Mouse (Mus musculus) midbrain, embryonic 13.5 days (tissue): ENCODE results near the gene Srsf6. TPM values are rescaled to one million over a fixed set of nuclear protein-coding genes. Genes with fewer than 3 reads are reported as not detected.
A peak's percentile ranks its signal among the peaks of the same experiment; 100 is the strongest.

Experiments used
- ATAC-seq: fragments of 200-750 bp; cut with Nextera tagmentation; 2 replicates; pipeline ENCODE4 v1.8.0; 2017; ENCODE audit warnings: mild to moderate bottlenecking, moderate TSS enrichment, moderate library complexity
- H3K27ac ChIP-seq: fragments of 300-500 bp; sonication (generic); 2 replicates; pipeline ENCODE4 v1.5.1; 2015; ENCODE audit warnings: inconsistent platforms, mild to moderate bottlenecking, moderate library complexity
- H3K27me3 ChIP-seq: fragments of 300-500 bp; sonication (generic); 2 replicates; pipeline ENCODE4 v1.6.1; 2015; ENCODE audit warnings: mild to moderate bottlenecking, inconsistent platforms
- H3K36me3 ChIP-seq: fragments of 300-500 bp; sonication (generic); 2 replicates; pipeline ENCODE4 v1.6.1; 2015; ENCODE audit warnings: mild to moderate bottlenecking, inconsistent platforms
- H3K4me1 ChIP-seq: fragments of 300-500 bp; sonication (generic); replicated peaks from 2 replicates; pipeline ENCODE4 v1.6.1; 2015; ENCODE audit warnings: inconsistent platforms
- H3K4me2 ChIP-seq: fragments of 300-500 bp; sonication (generic); replicated peaks from 2 replicates; pipeline ENCODE4 v1.6.1; 2015; ENCODE audit warnings: moderate library complexity, mild to moderate bottlenecking, inconsistent platforms
- H3K4me3 ChIP-seq: fragments of 300-500 bp; sonication (generic); replicated peaks from 2 replicates; pipeline ENCODE4 v1.5.1; 2015; ENCODE audit warnings: mild to moderate bottlenecking, inconsistent platforms
- H3K9ac ChIP-seq: fragments of 300-500 bp; sonication (generic); replicated peaks from 2 replicates; pipeline ENCODE4 v1.6.1; 2015; ENCODE audit warnings: mild to moderate bottlenecking, inconsistent platforms
- H3K9me3 ChIP-seq: fragments of 300-500 bp; sonication (generic); 2 replicates; pipeline ENCODE4 v1.6.1; 2016; ENCODE audit warnings: mild to moderate bottlenecking, inconsistent platforms
- WGBS: fragments of 180-500 bp; shearing (Covaris S2); methylation state at CpG from one replicate; pipeline ENCODE4 v1.1.7; 2015; 5-methylcytosine and 5-hydroxymethylcytosine counted together
- polyA plus RNA-seq: library from polyadenylated mRNA; unstranded; fragments of >200 nt; fragmentation: Nextera tagmentation; extraction: Ambion mirVana; gene quantifications from 2 replicates; pipeline ENCODE4 v1.2.1, GENCODE M21; 2015

The Srsf6 gene
- polyA plus RNA-seq, 1 experiment from 2014 or later, result 196 TPM

- Histone ChIP-seq H3K4me3 (no peak overlapping the region), H3K4me1 (peaks cover 23% of the 10 kb centered on the region), H3K9ac (no peak overlapping the region), H3K9me3 (no peaks in the 10 kb centered on the region), H3K27me3 (no peaks in the 10 kb centered on the region), H3K27ac (no peak overlapping the region), H3K36me3 (no peaks in the 10 kb centered on the region), H3K4me2 (no peak overlapping the region)
- no peak for ATAC-seq
- 90% methylated on average over 6 of the region's 6 CpGs for WGBS
Measured at GRCm38 (mm10) chr2:162970896-162971295, 39.6 kb downstream of the Srsf6 start.

DNA sequence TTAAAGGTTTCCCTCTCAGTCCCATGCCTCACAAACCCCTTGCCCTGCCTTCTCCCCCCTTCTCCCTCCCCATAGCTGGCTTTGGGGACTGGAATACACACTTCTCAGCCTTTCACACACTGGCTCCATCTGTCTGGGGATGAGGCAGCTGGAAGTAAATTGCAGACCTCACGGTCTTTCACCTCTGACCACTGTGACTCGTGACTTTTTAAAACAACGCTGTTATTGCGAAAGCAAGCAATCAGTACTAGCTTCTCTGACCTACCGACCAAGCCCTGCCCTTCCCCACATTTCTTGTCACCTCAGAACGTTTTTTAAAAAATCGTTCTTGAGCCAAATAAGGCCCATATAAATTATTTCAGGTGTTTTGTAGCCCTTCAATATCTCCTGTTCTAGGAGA lies 41.4 kb downstream of the Srsf6 start:
- H3K27me3 ChIP-seq, result no peaks in the 10 kb centered on the region
- ATAC-seq, result no peak
- no peak overlapping the region for H3K27ac ChIP-seq
- H3K9ac ChIP-seq, result no peak overlapping the region; the same call in 1 of the 2 replicates
- no peak overlapping the region for H3K4me2 ChIP-seq
- H3K9me3 ChIP-seq, result no peaks in the 10 kb centered on the region
- no peak overlapping the region for H3K4me3 ChIP-seq
- H3K36me3 ChIP-seq, result no peaks in the 10 kb centered on the region
- 73% methylated on average over 7 of the region's 7 CpGs for WGBS
- H3K4me1 ChIP-seq, result peaks cover 23% of the 10 kb centered on the region

- H3K4me1 ChIP-seq, result peaks cover 23% of the 10 kb centered on the region
- no peak overlapping the region for H3K4me3 ChIP-seq
- 78% methylated on average over 5 of the region's 5 CpGs for WGBS
- H3K9me3 ChIP-seq, result no peaks in the 10 kb centered on the region
- H3K4me2 ChIP-seq, result no peak overlapping the region
- no peaks in the 10 kb centered on the region for H3K36me3 ChIP-seq
- no peak overlapping the region for H3K9ac ChIP-seq
- H3K27me3 ChIP-seq, result no peaks in the 10 kb centered on the region
- no peak for ATAC-seq
- H3K27ac ChIP-seq, result no peak overlapping the region
Measured at GRCm38 (mm10) chr2:162973206-162973605, 41.9 kb downstream of the Srsf6 start.

DNA sequence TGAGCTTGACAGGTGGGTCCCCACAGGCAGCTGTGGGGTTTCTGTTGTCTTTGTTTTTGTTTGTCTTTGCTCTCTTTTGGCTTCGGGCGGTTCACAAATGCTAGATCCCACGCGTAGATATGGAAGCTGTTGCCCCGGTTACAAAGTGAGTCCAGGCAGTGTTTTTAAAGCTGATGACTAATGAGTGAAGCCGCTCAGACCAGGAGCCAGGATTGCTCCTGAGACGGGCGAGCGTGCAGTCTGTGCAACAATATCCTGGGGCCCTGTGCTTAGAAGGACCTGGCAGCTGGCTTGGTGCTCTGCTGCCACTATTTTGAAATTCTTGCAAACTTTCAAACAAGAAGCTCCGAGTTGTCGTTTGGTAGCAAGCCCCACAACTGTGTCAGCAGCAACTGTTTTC lies 42.3 kb downstream of the Srsf6 start:
- H3K4me1 ChIP-seq, result peaks cover 23% of the 10 kb centered on the region
- 33% methylated on average over 11 of the region's 11 CpGs for WGBS
- H3K9me3 ChIP-seq, result no peaks in the 10 kb centered on the region
- H3K36me3 ChIP-seq, result no peaks in the 10 kb centered on the region
- H3K27me3 ChIP-seq, result no peaks in the 10 kb centered on the region
- no peak overlapping the region for H3K4me3 ChIP-seq
- no peak overlapping the region for H3K27ac ChIP-seq
- no peak overlapping the region for H3K4me2 ChIP-seq
- H3K9ac ChIP-seq, result 0 out of 2 replicates have a peak overlapping the region, but pooled peaks have one; percentile 16
- no peak for ATAC-seq

DNA sequence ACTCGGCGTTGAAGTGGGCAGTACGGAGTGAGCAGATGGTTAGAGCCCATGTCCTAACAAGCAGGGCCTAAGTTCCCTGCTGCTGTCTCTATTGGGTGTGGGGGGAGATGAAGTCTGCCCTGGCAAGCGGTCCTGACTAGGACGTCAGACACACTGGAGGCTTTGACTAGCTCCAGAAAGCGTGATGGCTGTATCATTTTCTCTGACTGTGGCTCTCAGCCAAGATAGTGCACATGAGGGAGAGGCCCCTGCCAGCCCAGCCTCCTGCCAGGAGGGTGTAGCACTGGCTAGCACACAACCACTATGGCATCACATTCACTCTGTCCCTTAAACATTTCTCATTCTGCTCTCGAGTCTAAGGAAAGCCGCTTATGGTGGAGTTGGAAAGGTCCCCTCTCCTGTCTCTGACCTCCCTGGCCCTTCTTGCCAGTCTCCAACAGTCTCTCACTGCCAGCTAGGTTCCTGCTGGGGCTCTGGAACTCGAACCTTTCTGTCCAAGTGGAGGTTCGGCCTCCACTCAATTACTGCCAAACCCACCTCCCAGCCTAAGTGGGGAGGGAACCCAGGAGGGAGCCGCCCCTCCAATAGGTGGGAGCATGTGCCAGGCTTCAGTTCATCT lies 43.9 kb downstream of the Srsf6 start:
- ATAC-seq, result 0 out of 2 replicates have a peak, but pooled peaks have one; percentile 43
- 79% methylated on average over 11 of the region's 11 CpGs for WGBS
- no peaks in the 10 kb centered on the region for H3K36me3 ChIP-seq

GRCm38 (mm10) chr2:162976001-162976400 lies 44.7 kb downstream of the Srsf6 start:
- Histone ChIP-seq H3K36me3 (no peaks in the 10 kb centered on the region), H3K9me3 (no peaks in the 10 kb centered on the region), H3K4me3 (no peak overlapping the region), H3K27ac (no peak overlapping the region), H3K4me1 (peaks cover 23% of the 10 kb centered on the region), H3K4me2 (no peak overlapping the region), H3K27me3 (no peaks in the 10 kb centered on the region), H3K9ac (no peak overlapping the region)
- ATAC-seq, result no peak
- 83% methylated on average over 4 of the region's 4 CpGs for WGBS

More for the DNA sequence above, 43.9 kb downstream of the Srsf6 start:
- Histone ChIP-seq H3K4me2 (no peak overlapping the region), H3K9ac (no peak overlapping the region), H3K9me3 (no peaks in the 10 kb centered on the region), H3K27ac (no peak overlapping the region), H3K27me3 (no peaks in the 10 kb centered on the region), H3K4me3 (no peak overlapping the region), H3K4me1 (peaks cover 23% of the 10 kb centered on the region)

DNA sequence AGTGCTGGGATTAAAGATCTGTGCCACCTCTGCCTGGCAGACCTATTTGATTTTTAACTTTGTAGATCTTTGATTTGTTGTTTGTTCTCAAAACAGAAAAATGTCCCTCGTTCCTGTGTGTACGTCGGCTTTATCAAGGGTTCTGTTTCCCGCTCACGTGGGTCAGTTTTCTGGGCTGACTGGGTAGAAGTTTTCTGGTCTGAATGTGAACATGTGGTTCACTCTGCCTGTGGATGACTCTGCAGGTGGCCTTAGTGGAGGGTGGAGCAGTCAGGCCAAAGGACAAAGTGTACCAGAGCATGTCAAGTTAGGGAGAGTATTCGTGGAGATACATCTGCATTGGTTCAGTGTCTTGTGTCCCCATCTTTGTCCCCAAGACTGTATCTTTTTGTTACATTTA lies 53.1 kb downstream of the Srsf6 start:
- Histone ChIP-seq H3K4me2 (no peak overlapping the region), H3K4me1 (no peaks in the 10 kb centered on the region), H3K36me3 (no peaks in the 10 kb centered on the region), H3K27ac (no peak overlapping the region), H3K27me3 (no peaks in the 10 kb centered on the region; the same call in 1 of the 2 replicates), H3K4me3 (no peak overlapping the region), H3K9me3 (no peaks in the 10 kb centered on the region), H3K9ac (no peak overlapping the region)
- WGBS, result 86% methylated on average over 6 of the region's 6 CpGs
- ATAC-seq, result no peak

GRCm38 (mm10) chr2:162985923-162986322 lies 54.6 kb downstream of the Srsf6 start:
- Histone ChIP-seq H3K27ac (no peak overlapping the region), H3K27me3 (no peaks in the 10 kb centered on the region; the same call in 1 of the 2 replicates), H3K36me3 (no peaks in the 10 kb centered on the region), H3K4me3 (no peak overlapping the region), H3K4me1 (no peaks in the 10 kb centered on the region), H3K9me3 (no peaks in the 10 kb centered on the region), H3K9ac (no peak overlapping the region), H3K4me2 (no peak overlapping the region)
- WGBS, result 55% methylated on average over 3 of the region's 3 CpGs
- no peak for ATAC-seq

Other genes with a start within 250 kb of the Srsf6 start
- gene L3mbtl1, start 11.9 kb downstream of the Srsf6 start, polyA plus RNA-seq, result 0.39 and 0.57 TPM in 2 replicates
- gene Sgk2, start 55.8 kb downstream of the Srsf6 start, polyA plus RNA-seq, result 0.06 TPM in 1 of 2 replicates, not detected in the other
- 47.0 and 48.5 TPM in 2 replicates for gene Ift52, start 85.8 kb downstream of the Srsf6 start, polyA plus RNA-seq
- gene Mybl2, start 123.2 kb downstream of the Srsf6 start, polyA plus RNA-seq, result 10.8 and 12.4 TPM in 2 replicates
- gene Gtsf1l, start 156.3 kb downstream of the Srsf6 start, polyA plus RNA-seq, result not detected in 2 replicates